Mouse (Mus musculus) brain, embryonic 14.5 days (tissue): ENCODE data around the gene Fstl4. TPM values are rescaled to one million over a fixed set of nuclear protein-coding genes. Genes with fewer than 3 reads are reported as not detected.

Source experiments
- DNase-seq: peaks from one replicate; pipeline ENCODE4 v3.0.0-alpha.2; 2011; ENCODE audit warnings: low read depth
- CTCF ChIP-seq: fragments of 200-500 bp; IDR thresholded peaks from 2 replicates; pipeline ENCODE4 v1.5.1; 2012; ENCODE audit warnings: inconsistent platforms, mild to moderate bottlenecking, moderate library complexity, borderline replicate concordance; ENCODE audit not compliant: insufficient read depth, insufficient read length; ENCODE audit errors: extremely low read depth
- POLR2A ChIP-seq: fragments of 200-500 bp; IDR thresholded peaks from 2 replicates; pipeline ENCODE4 v1.6.1; 2012; ENCODE audit warnings: mild to moderate bottlenecking, inconsistent platforms, borderline replicate concordance; ENCODE audit not compliant: poor library complexity, insufficient read depth, insufficient read length, severe bottlenecking; ENCODE audit errors: extremely low read depth
- polyA plus RNA-seq: library from polyadenylated mRNA; depleted of rRNA; stranded (reverse); fragments of >200 nt; gene quantifications from 2 replicates; pipeline ENCODE4 v1.2.3, GENCODE M21; 2012

Fstl4 gene
- polyA plus RNA-seq, 1 experiment, result 3.1 TPM

DNA sequence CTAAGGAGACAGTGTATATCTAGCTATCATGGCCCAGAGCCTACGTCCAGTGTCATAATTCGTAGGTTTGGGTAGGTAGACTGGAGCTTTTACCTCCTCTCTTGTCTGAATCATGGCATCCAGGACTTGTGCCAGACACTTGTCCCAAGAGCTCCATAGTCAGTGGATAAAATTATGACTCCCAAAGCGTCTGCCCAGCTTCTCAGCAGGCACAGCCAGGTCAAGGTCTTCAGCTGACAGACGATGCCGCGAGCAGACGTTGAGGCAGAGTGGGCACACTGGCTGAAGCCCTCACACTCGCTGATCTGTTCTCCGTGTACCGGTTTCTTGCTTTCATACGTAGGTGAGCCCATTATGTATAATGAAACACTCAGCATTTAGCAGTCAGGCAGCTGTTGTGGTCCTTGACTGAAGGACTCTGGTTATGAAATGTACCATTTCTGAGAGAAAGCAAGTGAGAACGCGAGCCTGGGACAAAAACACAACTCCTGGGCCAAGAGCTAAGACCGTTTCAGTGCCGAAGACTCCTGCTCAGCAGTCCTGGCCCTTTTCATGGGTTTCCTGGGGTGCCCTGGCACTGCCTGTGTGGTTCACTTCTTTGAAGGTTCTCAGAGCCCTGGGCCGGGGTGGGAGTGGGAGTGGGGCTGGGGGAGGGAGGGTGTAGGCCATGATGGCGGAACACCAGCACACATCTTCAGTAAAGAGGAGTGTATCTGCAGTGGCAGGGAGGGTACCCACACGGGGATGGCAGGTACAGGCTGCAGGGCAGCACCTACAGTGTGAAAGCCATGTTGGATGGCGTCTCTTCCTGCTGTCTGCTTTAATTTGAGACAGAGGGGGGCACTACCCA lies 111.7 kb downstream of the Fstl4 start:
- no peak for DNase-seq
- TF ChIP-seq CTCF (no peak), POLR2A (no peak)

GRCm38 (mm10) chr11:52877662-52878061 lies 113.2 kb downstream of the Fstl4 start:
- TF ChIP-seq POLR2A, result no peak
- no peak for TF ChIP-seq CTCF
- no peak for DNase-seq

DNA sequence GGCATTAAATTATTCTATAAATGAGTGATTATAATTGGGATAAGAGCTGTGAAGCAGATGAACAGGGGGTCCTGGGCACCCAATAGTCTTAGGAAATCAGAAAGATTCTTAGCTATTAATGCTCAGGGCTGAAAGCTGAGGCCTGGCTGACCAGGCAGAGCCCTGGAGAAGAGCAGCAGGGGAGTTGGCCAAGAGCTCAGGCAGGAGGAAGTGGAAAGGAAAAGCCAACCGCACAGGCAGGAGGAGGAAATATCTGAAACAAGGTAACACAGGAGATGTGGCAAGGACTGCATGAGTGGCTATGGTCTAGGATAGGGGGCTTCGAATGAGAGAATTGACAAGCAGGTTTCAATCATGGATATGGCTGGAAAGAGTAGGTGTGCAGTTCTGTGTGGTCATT lies 115.5 kb downstream of the Fstl4 start:
- no peak for DNase-seq
- TF ChIP-seq CTCF (no peak), POLR2A (no peak)

GRCm38 (mm10) chr11:52886559-52887303 lies 122.3 kb downstream of the Fstl4 start:
- TF ChIP-seq CTCF (no peak), POLR2A (no peak)
- no peak for DNase-seq

GRCm38 (mm10) chr11:52888150-52888549 lies 123.7 kb downstream of the Fstl4 start:
- DNase-seq, result peak; percentile 84

DNA sequence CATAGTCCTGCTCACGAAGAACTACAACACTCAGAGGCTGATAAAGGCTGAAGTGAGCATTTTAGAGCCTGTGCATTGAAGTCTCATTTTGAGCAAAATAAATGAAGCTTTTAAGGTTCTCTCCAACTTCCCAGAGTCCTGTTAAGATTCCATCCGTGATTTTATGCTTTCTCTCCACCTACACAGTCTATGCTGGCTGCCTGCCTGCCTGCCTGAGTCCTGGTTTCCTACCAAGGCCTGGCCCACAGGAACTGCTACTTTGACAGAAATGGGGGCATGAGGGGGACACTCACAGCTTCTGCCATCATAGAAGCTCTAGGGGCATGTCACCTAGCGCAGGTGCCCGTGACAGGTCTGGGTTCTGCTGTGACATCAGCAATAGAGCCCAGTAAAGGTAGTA lies 125.1 kb downstream of the Fstl4 start:
- no peak for TF ChIP-seq CTCF
- no peak for TF ChIP-seq POLR2A
- DNase-seq, result no peak

More at GRCm38 (mm10) chr11:52888150-52888549, 123.7 kb downstream of the Fstl4 start:
- TF ChIP-seq POLR2A (no peak), CTCF (no peak)

DNA sequence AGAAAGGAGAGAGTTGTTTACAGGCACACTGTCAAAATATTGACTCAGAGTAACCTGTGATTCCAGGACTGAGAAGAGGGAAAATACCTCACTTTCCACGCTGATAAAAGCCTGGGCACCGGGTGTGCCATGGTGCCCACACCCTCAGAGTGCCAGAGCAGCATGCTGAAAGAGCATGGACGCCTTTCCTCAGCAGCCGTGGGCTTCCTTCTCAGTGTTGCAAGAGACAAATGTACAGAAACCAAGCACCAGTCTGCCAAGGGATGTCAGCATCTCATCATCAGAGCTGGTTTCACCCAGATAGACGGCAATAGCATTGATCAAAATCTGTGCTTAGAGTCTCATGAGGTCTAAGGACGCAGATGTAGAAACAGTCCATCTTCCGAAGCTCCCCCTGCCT lies 125.7 kb downstream of the Fstl4 start:
- no peak for DNase-seq
- no peak for TF ChIP-seq CTCF
- TF ChIP-seq POLR2A, result no peak

DNA sequence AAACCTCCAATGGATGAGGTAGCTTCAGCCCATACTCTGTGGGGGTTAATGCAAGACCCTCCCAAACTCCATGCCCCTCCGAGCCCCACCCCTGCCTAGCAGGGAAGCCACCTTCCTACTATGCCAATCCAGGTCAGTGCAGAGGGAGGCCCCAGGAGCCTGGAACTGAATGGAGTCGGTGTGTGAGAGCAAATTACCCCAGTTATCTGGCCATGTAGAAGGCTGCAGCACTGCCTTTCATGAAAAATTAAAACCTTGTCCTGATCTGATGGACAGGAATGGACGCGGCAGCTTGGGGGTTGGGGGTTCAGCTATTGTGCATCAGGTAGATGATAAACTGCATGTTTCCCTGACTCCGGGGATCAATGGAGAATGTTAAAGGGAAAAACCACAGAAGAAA lies 139.7 kb downstream of the Fstl4 start:
- TF ChIP-seq POLR2A (no peak), CTCF (no peak)
- DNase-seq, result no peak

DNA sequence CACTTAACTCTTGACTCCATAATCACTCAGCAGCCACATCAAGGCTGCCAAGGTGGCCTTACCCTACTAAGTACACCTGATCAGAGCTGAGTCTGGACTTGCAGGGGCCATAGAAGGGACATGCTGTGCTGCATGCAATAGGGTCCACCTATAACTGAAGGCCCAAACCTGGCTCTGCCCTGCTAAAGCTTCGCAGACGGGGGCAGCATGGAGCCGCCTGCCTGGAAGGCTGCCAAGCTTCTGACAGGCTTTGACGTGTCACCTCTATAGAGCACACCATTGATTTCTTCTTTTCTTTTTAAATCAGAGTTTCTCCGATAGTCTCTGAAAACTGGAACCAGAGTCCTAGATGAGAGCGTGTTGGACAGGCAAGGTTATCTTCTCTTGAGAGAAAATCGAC lies 146.4 kb downstream of the Fstl4 start:
- DNase-seq, result peak; percentile 74
- 0 out of 2 replicates have a peak, but pooled peaks have one; percentile 23 for TF ChIP-seq CTCF
- no peak for TF ChIP-seq POLR2A

- DNase-seq, result no peak
- TF ChIP-seq POLR2A (no peak), CTCF (no peak)
These were observed 150.0 kb downstream of the Fstl4 start for GRCm38 (mm10) chr11:52914431-52914830.

- TF ChIP-seq POLR2A (no peak), CTCF (no peak)
- no peak for DNase-seq
These were observed 151.2 kb downstream of the Fstl4 start for GRCm38 (mm10) chr11:52915648-52916047.
